Mouse (Mus musculus) liver, embryonic 14.5 days (tissue): Measurements from ENCODE around the gene Sowahb. TPM values are rescaled to one million over a fixed set of nuclear protein-coding genes. Genes with fewer than 3 reads are reported as not detected.
A peak's percentile ranks its signal among the peaks of the same experiment; 100 is the strongest.
"Not testable (repeated sequence)": the region's sequence is repeated elsewhere in the genome, so short reads cannot be mapped to it uniquely, and the experiment has no call there.

Source experiments
- ATAC-seq: fragments of 200-750 bp; cut with Nextera tagmentation; 2 replicates; pipeline ENCODE4 v1.8.0; 2017; ENCODE audit warnings: moderate number of reproducible peaks, mild to moderate bottlenecking, moderate library complexity; ENCODE audit not compliant: insufficient read depth
- DNase-seq, 3 experiments: peaks; one replicate each; pipeline ENCODE4 v3.0.0-alpha.2; 2012 to 2013; ENCODE audit warnings: low read depth in 3 of 3, low spot score in 3 of 3
- H3K27ac ChIP-seq: fragments of 300-500 bp; sonication (generic); 2 replicates; pipeline ENCODE4 v1.5.1; 2014; ENCODE audit warnings: moderate library complexity, mild to moderate bottlenecking, control low read depth, inconsistent platforms
- H3K27me3 ChIP-seq: fragments of 300-500 bp; sonication (generic); 2 replicates; pipeline ENCODE4 v1.6.1; 2014; ENCODE audit warnings: mild to moderate bottlenecking, low read length, moderate library complexity; ENCODE audit not compliant: control insufficient read depth, insufficient read depth
- H3K36me3 ChIP-seq: fragments of 300-500 bp; sonication (generic); replicated peaks from 2 replicates; pipeline ENCODE4 v1.6.1; 2014; ENCODE audit warnings: low read depth; ENCODE audit not compliant: control insufficient read depth, insufficient read depth
- H3K4me1 ChIP-seq, 2 experiments: fragments of 200-500 bp in 1 of 2; fragments of 300-500 bp in 1 of 2; sonication (generic) in 1 of 2; replicated peaks; 2 replicates each; pipeline ENCODE4 v1.6.1; 2012 to 2014; ENCODE audit warnings: antibody characterized with exemption in 1 of 2, inconsistent platforms in 1 of 2, low read length in 1 of 2; ENCODE audit not compliant: control insufficient read depth in 2 of 2, insufficient read depth in 2 of 2
- H3K4me2 ChIP-seq: fragments of 300-500 bp; sonication (generic); 2 replicates; pipeline ENCODE4 v1.6.1; 2014; ENCODE audit warnings: low read depth, mild to moderate bottlenecking, control low read depth, moderate library complexity
- H3K4me3 ChIP-seq, 2 experiments: fragments of 200-500 bp in 1 of 2; fragments of 300-500 bp in 1 of 2; sonication (generic) in 1 of 2; 2 replicates each; pipeline ENCODE4 v1.5.1; 2012 to 2014; ENCODE audit warnings: low read depth in 2 of 2, low read length in 2 of 2, mild to moderate bottlenecking in 2 of 2, control low read depth in 1 of 2, inconsistent platforms in 1 of 2, moderate library complexity in 1 of 2; ENCODE audit not compliant: insufficient read depth in 1 of 2
- H3K9ac ChIP-seq: fragments of 300-500 bp; sonication (generic); replicated peaks from 2 replicates; pipeline ENCODE4 v1.6.1; 2014; ENCODE audit warnings: mild to moderate bottlenecking, control low read depth, moderate library complexity
- H3K9me3 ChIP-seq: fragments of 300-500 bp; sonication (generic); 2 replicates; pipeline ENCODE4 v1.6.1; 2016; ENCODE audit warnings: low read length, mixed read lengths; ENCODE audit not compliant: control insufficient read depth
- CTCF ChIP-seq: IDR thresholded peaks from 2 replicates; pipeline ENCODE4 v1.5.1; 2016; ENCODE audit warnings: antibody characterized with exemption, low read depth, control low read depth
- EP300 ChIP-seq: IDR thresholded peaks from 2 replicates; pipeline ENCODE4 v1.6.1; 2016; ENCODE audit warnings: antibody characterized with exemption, low read depth
- WGBS: fragments of 180-500 bp; shearing (Covaris S2); extraction: QIAGEN DNeasy Blood & Tissue Kit; methylation state at CpG from one replicate; pipeline ENCODE4 v1.1.7; 2014; ENCODE audit not compliant: insufficient replicate concordance; 5-methylcytosine and 5-hydroxymethylcytosine counted together
- polyA plus RNA-seq, 2 experiments: library from polyadenylated mRNA; depleted of rRNA in 1 of 2; stranded (reverse) in 1 of 2; unstranded in 1 of 2; fragments of >200 nt; fragmentation: Nextera tagmentation in 1 of 2; extraction: Ambion mirVana in 1 of 2; gene quantifications; 2 replicates each; pipeline versions ENCODE4 v1.2.1 to v1.2.3; 2012 to 2014

Gene Sowahb
- polyA plus RNA-seq, 2 experiments: 0.50 to 0.83 TPM

DNA sequence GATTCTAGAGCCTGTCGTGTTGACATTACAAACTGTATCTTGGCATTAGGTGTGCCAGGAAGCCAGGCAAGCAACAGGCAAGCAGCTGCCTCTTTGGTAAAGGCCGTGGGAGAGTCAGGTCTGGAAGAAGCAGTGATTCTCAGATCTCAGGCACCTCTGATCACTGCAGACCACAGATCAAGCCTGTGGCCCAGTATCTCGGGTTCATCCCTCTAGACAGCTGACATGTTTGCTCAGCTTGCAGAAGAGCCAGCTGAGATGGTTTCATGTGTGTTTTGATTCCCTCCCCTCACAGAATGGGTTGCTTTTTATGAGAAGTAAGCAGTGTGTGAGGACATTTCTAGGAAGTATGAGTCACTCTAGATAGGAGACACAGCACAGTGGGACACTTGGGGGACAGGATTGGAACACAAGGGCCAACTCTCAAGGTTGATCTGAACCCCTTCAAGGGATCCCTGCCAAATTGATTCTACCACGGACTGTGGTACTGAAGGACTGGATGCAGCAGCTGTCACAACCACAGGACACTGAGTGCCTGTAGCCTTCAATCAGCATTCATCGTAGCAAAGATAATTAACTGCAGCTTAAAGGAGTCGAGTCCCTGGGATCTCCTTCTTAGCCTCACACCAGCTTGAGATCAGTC lies 24.7 kb downstream of the Sowahb start:
- no peak overlapping the region for H3K4me2 ChIP-seq
- peaks cover 0 to 8% of the 10 kb centered on the region in 2 experiments; a peak in 2 of 4 replicates for H3K4me1 ChIP-seq
- no peak overlapping the region for H3K9ac ChIP-seq
- WGBS: 53% methylated on average over 6 of the region's 6 CpGs
- no peak overlapping the region for H3K27ac ChIP-seq
- no peaks in the 10 kb centered on the region for H3K9me3 ChIP-seq
- H3K4me3 ChIP-seq: no peak overlapping the region
- TF ChIP-seq CTCF (no peak), EP300 (no peak)
- H3K27me3 ChIP-seq: no peaks in the 10 kb centered on the region
- H3K36me3 ChIP-seq: no peaks in the 10 kb centered on the region
- ATAC-seq (no peak), DNase-seq (no peak)

DNA sequence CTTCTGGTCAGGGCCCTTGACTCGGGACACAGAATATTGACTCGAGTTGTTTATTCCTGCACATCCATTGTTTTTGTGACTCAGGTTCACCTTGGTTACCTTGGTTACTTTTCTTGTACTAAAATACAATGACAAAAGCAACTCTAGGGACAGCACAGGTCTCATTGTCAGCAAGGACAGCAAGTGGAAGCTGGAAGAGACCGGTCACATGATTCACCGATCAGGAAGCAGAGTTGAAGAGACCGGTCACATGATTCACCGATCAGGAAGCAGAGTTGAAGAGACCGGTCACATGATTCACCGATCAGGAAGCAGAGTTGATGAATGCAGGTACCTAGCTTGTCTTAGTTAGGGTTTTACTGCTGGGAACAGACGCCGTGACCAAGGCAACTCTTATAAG lies 25.6 kb downstream of the Sowahb start:
- not testable (repeated sequence) for H3K36me3 ChIP-seq, H3K27me3 ChIP-seq, H3K27ac ChIP-seq, H3K9me3 ChIP-seq, DNase-seq, H3K4me2 ChIP-seq, H3K4me3 ChIP-seq, H3K4me1 ChIP-seq, H3K9ac ChIP-seq, ATAC-seq
- 79% methylated on average over 10 of the region's 10 CpGs for WGBS

DNA sequence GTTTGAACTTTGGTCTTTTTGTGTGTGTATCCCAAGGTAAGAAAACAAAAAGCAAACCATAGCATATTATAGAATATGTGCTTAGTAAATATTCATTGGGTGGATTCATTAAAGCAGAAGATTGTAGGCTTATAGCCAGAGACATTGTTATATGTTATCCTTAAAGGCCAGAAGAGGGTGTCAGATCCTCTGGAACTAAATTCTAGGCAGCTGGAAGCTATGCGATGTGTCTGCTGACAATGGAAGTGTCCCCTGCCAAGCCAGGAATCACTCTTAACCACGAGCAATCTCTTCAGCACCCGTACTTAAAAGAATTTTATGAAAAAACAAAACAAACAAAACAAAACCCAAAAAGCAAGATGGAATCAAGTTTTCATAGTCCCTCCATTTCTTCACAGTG lies 27.1 kb downstream of the Sowahb start:
- no peak for ATAC-seq

DNA sequence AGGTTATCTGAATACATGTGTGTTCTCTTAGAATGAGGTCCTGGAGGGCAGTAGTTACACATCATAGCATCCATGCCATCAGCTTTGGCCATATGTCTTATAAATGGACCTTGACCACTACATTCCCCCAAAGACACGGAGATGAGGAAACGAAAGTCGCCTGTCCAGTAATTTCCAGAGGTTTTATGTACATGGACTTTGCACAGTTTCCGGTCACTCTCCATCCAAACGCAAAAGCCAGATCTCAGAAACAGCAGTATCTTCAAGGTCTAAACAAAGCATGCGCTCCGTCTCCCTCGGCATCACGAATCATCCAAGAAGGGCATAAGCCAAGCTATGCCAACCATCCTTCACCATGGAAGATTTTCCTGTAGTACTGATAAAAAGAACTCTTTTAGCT lies 36.6 kb downstream of the Sowahb start:
- Histone ChIP-seq H3K4me3 (no peak overlapping the region), H3K9ac (no peak overlapping the region), H3K27me3 (no peaks in the 10 kb centered on the region; the same call in none of the 2 replicates), H3K36me3 (no peaks in the 10 kb centered on the region), H3K4me1 (peaks cover 0 to 5% of the 10 kb centered on the region in 2 experiments; a peak in 1 of 4 replicates), H3K27ac (no peak overlapping the region), H3K9me3 (no peaks in the 10 kb centered on the region), H3K4me2 (no peak overlapping the region; the same call in 1 of the 2 replicates)
- no peak for DNase-seq
- 69% methylated on average over 9 of the region's 9 CpGs for WGBS
- TF ChIP-seq EP300 (no peak), CTCF (no peak)
- ATAC-seq: no peak

More for the DNA sequence above, 27.1 kb downstream of the Sowahb start:
- WGBS: 62% methylated on average over 3 of the region's 3 CpGs
- Histone ChIP-seq H3K27me3 (no peaks in the 10 kb centered on the region), H3K27ac (no peak overlapping the region), H3K4me3 (no peak overlapping the region), H3K9me3 (no peaks in the 10 kb centered on the region), H3K4me1 (no peaks in the 10 kb centered on the region), H3K9ac (no peak overlapping the region), H3K36me3 (no peaks in the 10 kb centered on the region), H3K4me2 (no peak overlapping the region)
- no peak for DNase-seq
- no peak for TF ChIP-seq CTCF
- TF ChIP-seq EP300: no peak

DNA sequence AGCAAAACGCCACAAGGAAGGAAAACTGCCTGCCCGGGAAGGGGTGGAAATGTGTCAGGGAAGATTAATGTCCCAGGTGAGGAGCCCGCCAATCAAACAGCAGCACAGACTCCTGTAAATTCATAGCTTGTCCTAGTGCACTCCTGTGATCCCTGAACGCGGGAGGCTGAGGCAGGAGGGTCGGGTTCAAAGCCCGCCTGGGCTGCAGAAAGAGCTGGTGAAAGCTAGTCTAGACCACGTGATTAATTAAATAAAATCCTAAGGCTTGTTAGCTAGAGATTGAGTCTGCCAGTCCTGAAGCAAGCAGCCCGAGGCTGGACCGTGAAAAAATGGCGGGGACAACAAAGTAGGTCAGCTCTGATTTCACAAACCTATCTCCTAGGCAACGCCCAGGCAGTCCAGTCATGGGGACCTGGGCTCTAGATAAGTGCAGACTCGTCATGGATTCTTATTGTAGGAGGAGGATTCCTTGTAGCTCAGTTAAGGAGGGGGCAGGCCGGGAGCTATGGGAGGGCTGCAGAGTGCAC lies 38.9 kb downstream of the Sowahb start:
- Histone ChIP-seq H3K27ac (no peak overlapping the region; the same call in 1 of the 2 replicates), H3K4me1 (peaks cover 0 to 5% of the 10 kb centered on the region in 2 experiments; a peak in 2 of 4 replicates), H3K9me3 (no peaks in the 10 kb centered on the region), H3K36me3 (no peaks in the 10 kb centered on the region), H3K27me3 (no peaks in the 10 kb centered on the region; the same call in none of the 2 replicates), H3K9ac (no peak overlapping the region; the same call in 1 of the 2 replicates), H3K4me2 (peak overlapping the region; percentile 46), H3K4me3 (peak overlapping the region; percentile 20 to 27; a peak in 3 of 4 replicates)
- 0 out of 2 replicates have a peak, but pooled peaks have one; percentile 18 for ATAC-seq
- WGBS: 15% methylated on average over 14 of the region's 14 CpGs
- no peak for DNase-seq
- TF ChIP-seq CTCF: no peak
- no peak for TF ChIP-seq EP300
